ENCODE assay signal across 8 mouse cellular contexts in the genomic region with DNA sequence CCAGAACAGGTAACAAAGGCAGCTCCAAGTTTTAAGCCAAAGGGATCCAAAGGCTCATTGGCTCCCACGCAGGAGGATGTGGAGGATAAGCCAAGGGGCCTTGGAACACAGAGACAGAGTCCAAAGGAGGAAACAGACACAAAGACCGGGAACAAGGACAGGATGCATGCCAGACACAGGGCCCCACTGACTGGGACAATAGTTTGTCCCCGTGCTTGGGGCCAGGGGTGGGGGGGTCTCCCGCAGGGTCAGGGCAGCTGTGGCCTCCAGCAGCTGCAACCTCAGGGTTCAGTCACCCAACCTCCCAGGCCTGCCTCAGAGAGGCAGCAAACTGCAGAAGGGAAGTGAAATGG. TPM values are rescaled to one million over a fixed set of nuclear protein-coding genes. Genes with fewer than 3 reads are reported as not detected.
DNase-seq lines count a peak whose midpoint lies in the region; ATAC-seq and TF ChIP-seq lines count a peak whose summit lies in the region.

No protein-coding gene starts in this region.

- no peak overlapping the region for H3K4me2 ChIP-seq in forebrain, embryonic 13.5 days
- H3K4me2 ChIP-seq in forebrain, postnatal 0 days (ENCODE audit: low read depth) = no peak overlapping the region; the same call in 1 of the 2 replicates
- 0 out of 2 replicates have a peak overlapping the region, but pooled peaks have one; percentile 9 for H3K4me2 ChIP-seq in embryonic facial prominence, embryonic 15.5 days (replicated peaks)
- H3K4me2 ChIP-seq in intestine, postnatal 0 days (replicated peaks; ENCODE audit: low read depth) = peak overlapping the region; percentile 32; the same call in 1 of the 2 replicates
- H3K4me2 ChIP-seq in lung, embryonic 15.5 days = peak overlapping the region; percentile 43

- H3K4me3 ChIP-seq in forebrain, embryonic 13.5 days = no peak overlapping the region
- no peak overlapping the region for H3K4me3 ChIP-seq in forebrain, postnatal 0 days (ENCODE audit: low read depth, low read length)
- no peak overlapping the region for H3K4me3 ChIP-seq in embryonic facial prominence, embryonic 15.5 days (replicated peaks)
- no peak overlapping the region for H3K4me3 ChIP-seq in intestine, postnatal 0 days (ENCODE audit: low read depth, low read length)
- peak overlapping the region; percentile 27; the same call in 1 of the 2 replicates for H3K4me3 ChIP-seq in lung, embryonic 15.5 days

- WGBS in forebrain, embryonic 13.5 days = 41% methylated on average over 4 of the region's 4 CpGs
- WGBS in forebrain, postnatal 0 days = 51% methylated on average over 4 of the region's 4 CpGs
- WGBS in embryonic facial prominence, embryonic 15.5 days = 55% methylated on average over 4 of the region's 4 CpGs
- WGBS in intestine, postnatal 0 days = 32% methylated on average over 4 of the region's 4 CpGs
- 43% methylated on average over 4 of the region's 4 CpGs for WGBS in lung, embryonic 15.5 days

- no peak for DNase-seq in forebrain, postnatal 0 days
- no peak for DNase-seq in adipocyte (ENCODE audit: low spot score)
- no peak for DNase-seq in cerebellum, postnatal 4 days (ENCODE audit: low spot score in 2 of 2)
- DNase-seq in ovary, postnatal 10 days (ENCODE audit: low spot score) = no peak

- peaks cover 26% of the 10 kb centered on the region for H3K4me1 ChIP-seq in forebrain, embryonic 13.5 days
- H3K4me1 ChIP-seq in forebrain, postnatal 0 days (ENCODE audit: insufficient read depth) = peaks cover 10% of the 10 kb centered on the region
- peaks cover 45% of the 10 kb centered on the region for H3K4me1 ChIP-seq in embryonic facial prominence, embryonic 15.5 days
- H3K4me1 ChIP-seq in intestine, postnatal 0 days (replicated peaks; ENCODE audit: control insufficient read depth, insufficient read depth, low read length) = peaks cover 9% of the 10 kb centered on the region; the same call in 1 of the 2 replicates
- peaks cover 23% of the 10 kb centered on the region for H3K4me1 ChIP-seq in lung, embryonic 15.5 days

- H3K9ac ChIP-seq in forebrain, embryonic 13.5 days = 0 out of 2 replicates have a peak overlapping the region, but pooled peaks have one; percentile 16
- H3K9ac ChIP-seq in forebrain, postnatal 0 days = no peak overlapping the region
- no peak overlapping the region for H3K9ac ChIP-seq in embryonic facial prominence, embryonic 15.5 days
- H3K9ac ChIP-seq in intestine, postnatal 0 days (ENCODE audit: low read depth, low read length) = no peak overlapping the region
- peak overlapping the region; percentile 3; the same call in 1 of the 2 replicates for H3K9ac ChIP-seq in lung, embryonic 15.5 days

- no peak for TF ChIP-seq CTCF in forebrain, postnatal 0 days (IDR thresholded peaks at IDR 0.05; ENCODE audit: low read depth)
- no peak for TF ChIP-seq CTCF in intestine, postnatal 0 days (IDR thresholded peaks at IDR 0.05; ENCODE audit: low read depth)

- H3K9me3 ChIP-seq in forebrain, embryonic 13.5 days (replicated peaks) = no peaks in the 10 kb centered on the region
- no peaks in the 10 kb centered on the region for H3K9me3 ChIP-seq in forebrain, postnatal 0 days (ENCODE audit: low read length)
- H3K9me3 ChIP-seq in embryonic facial prominence, embryonic 15.5 days (replicated peaks) = no peaks in the 10 kb centered on the region
- H3K9me3 ChIP-seq in intestine, postnatal 0 days (ENCODE audit: control insufficient read depth) = no peaks in the 10 kb centered on the region
- no peaks in the 10 kb centered on the region for H3K9me3 ChIP-seq in lung, embryonic 15.5 days

- H3K27ac ChIP-seq in forebrain, embryonic 13.5 days = no peak overlapping the region
- no peak overlapping the region for H3K27ac ChIP-seq in forebrain, postnatal 0 days (ENCODE audit: low read depth, low read length)
- peak overlapping the region; percentile 45; the same call in 1 of the 2 replicates for H3K27ac ChIP-seq in embryonic facial prominence, embryonic 15.5 days (replicated peaks)
- peak overlapping the region; percentile 60 for H3K27ac ChIP-seq in intestine, postnatal 0 days (ENCODE audit: low read depth, low read length)
- peak overlapping the region; percentile 62 for H3K27ac ChIP-seq in lung, embryonic 15.5 days

- no peak for ATAC-seq in forebrain, embryonic 13.5 days
- ATAC-seq in forebrain, postnatal 0 days = no peak
- ATAC-seq in embryonic facial prominence, embryonic 15.5 days (ENCODE audit: insufficient number of reproducible peaks, low FRiP score, low TSS enrichment, low read depth) = no peak
- peak; percentile 9; the same call in 1 of the 2 replicates for ATAC-seq in intestine, postnatal 0 days
- ATAC-seq in lung, embryonic 15.5 days (ENCODE audit: borderline replicate concordance, extremely low read depth, low FRiP score, low TSS enrichment) = no peak

- H3K27me3 ChIP-seq in forebrain, embryonic 13.5 days = no peaks in the 10 kb centered on the region
- H3K27me3 ChIP-seq in forebrain, postnatal 0 days (ENCODE audit: insufficient read depth, low read length) = no peaks in the 10 kb centered on the region
- no peaks in the 10 kb centered on the region for H3K27me3 ChIP-seq in embryonic facial prominence, embryonic 15.5 days
- no peaks in the 10 kb centered on the region for H3K27me3 ChIP-seq in intestine, postnatal 0 days (replicated peaks; ENCODE audit: control insufficient read depth, insufficient read depth, low read length)
- H3K27me3 ChIP-seq in lung, embryonic 15.5 days = no peaks in the 10 kb centered on the region

- H3K36me3 ChIP-seq in forebrain, embryonic 13.5 days (ENCODE audit: poor library complexity, severe bottlenecking) = peaks cover 39% of the 10 kb centered on the region
- peaks cover 25% of the 10 kb centered on the region for H3K36me3 ChIP-seq in forebrain, postnatal 0 days (ENCODE audit: insufficient read depth)
- peaks cover 30% of the 10 kb centered on the region for H3K36me3 ChIP-seq in embryonic facial prominence, embryonic 15.5 days
- peaks cover 38% of the 10 kb centered on the region; the same call in 1 of the 2 replicates for H3K36me3 ChIP-seq in intestine, postnatal 0 days (ENCODE audit: control insufficient read depth, insufficient read depth)
- H3K36me3 ChIP-seq in lung, embryonic 15.5 days = peaks cover 27% of the 10 kb centered on the region

RNA-seq across cellular contexts. Expression of a gene that starts 2.9 kb away (rescaled TPM):
- polyA plus RNA-seq in forebrain, embryonic 13.5 days (2015; fragmentation: Nextera tagmentation; extraction: Ambion mirVana) = 72.3 and 74.9 TPM in 2 replicates
- 156 and 201 TPM in 2 replicates for total RNA-seq in forebrain, postnatal 0 days (2014; rRNA removed)
- 154 and 155 TPM in 2 replicates for polyA plus RNA-seq in forebrain, postnatal 0 days (2015; fragmentation: Nextera tagmentation; extraction: Ambion mirVana)
- polyA plus RNA-seq in embryonic facial prominence, embryonic 15.5 days (2015; fragmentation: Nextera tagmentation; extraction: Ambion mirVana) = 112 and 115 TPM in 2 replicates
- 116 and 117 TPM in 2 replicates for polyA plus RNA-seq in intestine, postnatal 0 days (2015; fragmentation: Nextera tagmentation; extraction: Ambion mirVana)
- polyA plus RNA-seq in lung, embryonic 15.5 days (2015; fragmentation: Nextera tagmentation; extraction: Ambion mirVana) = 122 and 133 TPM in 2 replicates

RNA-seq across cellular contexts. Expression of a gene that starts 10.2 kb away (rescaled TPM):
- 6.6 and 7.5 TPM in 2 replicates for polyA plus RNA-seq in forebrain, embryonic 13.5 days (2015; fragmentation: Nextera tagmentation; extraction: Ambion mirVana)
- 17.9 and 18.7 TPM in 2 replicates for total RNA-seq in forebrain, postnatal 0 days (2014; rRNA removed)
- 13.3 and 14.1 TPM in 2 replicates for polyA plus RNA-seq in forebrain, postnatal 0 days (2015; fragmentation: Nextera tagmentation; extraction: Ambion mirVana)
- 9.4 and 11.3 TPM in 2 replicates for polyA plus RNA-seq in embryonic facial prominence, embryonic 15.5 days (2015; fragmentation: Nextera tagmentation; extraction: Ambion mirVana)
- polyA plus RNA-seq in intestine, postnatal 0 days (2015; fragmentation: Nextera tagmentation; extraction: Ambion mirVana) = 4.8 and 5.3 TPM in 2 replicates
- 10.1 and 10.2 TPM in 2 replicates for polyA plus RNA-seq in lung, embryonic 15.5 days (2015; fragmentation: Nextera tagmentation; extraction: Ambion mirVana)

RNA-seq across cellular contexts. Expression of a gene that starts 15.4 kb away (rescaled TPM):
- 56.7 and 69.6 TPM in 2 replicates for polyA plus RNA-seq in forebrain, embryonic 13.5 days (2015; fragmentation: Nextera tagmentation; extraction: Ambion mirVana)
- total RNA-seq in forebrain, postnatal 0 days (2014; rRNA removed) = 21.0 and 24.1 TPM in 2 replicates
- 86.8 and 87.9 TPM in 2 replicates for polyA plus RNA-seq in forebrain, postnatal 0 days (2015; fragmentation: Nextera tagmentation; extraction: Ambion mirVana)
- polyA plus RNA-seq in embryonic facial prominence, embryonic 15.5 days (2015; fragmentation: Nextera tagmentation; extraction: Ambion mirVana) = 99.1 and 108 TPM in 2 replicates
- 86.5 and 88.5 TPM in 2 replicates for polyA plus RNA-seq in intestine, postnatal 0 days (2015; fragmentation: Nextera tagmentation; extraction: Ambion mirVana)
- polyA plus RNA-seq in lung, embryonic 15.5 days (2015; fragmentation: Nextera tagmentation; extraction: Ambion mirVana) = 79.0 and 84.8 TPM in 2 replicates

RNA-seq across cellular contexts. Expression of a gene that starts 15.4 kb away (rescaled TPM):
- polyA plus RNA-seq in forebrain, embryonic 13.5 days (2015; fragmentation: Nextera tagmentation; extraction: Ambion mirVana) = 4.8 and 6.7 TPM in 2 replicates
- total RNA-seq in forebrain, postnatal 0 days (2014; rRNA removed) = 3.0 and 4.9 TPM in 2 replicates
- 4.2 and 4.5 TPM in 2 replicates for polyA plus RNA-seq in forebrain, postnatal 0 days (2015; fragmentation: Nextera tagmentation; extraction: Ambion mirVana)
- polyA plus RNA-seq in embryonic facial prominence, embryonic 15.5 days (2015; fragmentation: Nextera tagmentation; extraction: Ambion mirVana) = 7.0 and 7.5 TPM in 2 replicates
- 5.4 and 6.6 TPM in 2 replicates for polyA plus RNA-seq in intestine, postnatal 0 days (2015; fragmentation: Nextera tagmentation; extraction: Ambion mirVana)
- polyA plus RNA-seq in lung, embryonic 15.5 days (2015; fragmentation: Nextera tagmentation; extraction: Ambion mirVana) = 9.1 TPM in 2 replicates

RNA-seq across cellular contexts. Expression of a gene that starts 18.5 kb away (rescaled TPM):
- 4.0 and 4.4 TPM in 2 replicates for polyA plus RNA-seq in forebrain, embryonic 13.5 days (2015; fragmentation: Nextera tagmentation; extraction: Ambion mirVana)
- 1.2 and 2.7 TPM in 2 replicates for total RNA-seq in forebrain, postnatal 0 days (2014; rRNA removed)
- polyA plus RNA-seq in forebrain, postnatal 0 days (2015; fragmentation: Nextera tagmentation; extraction: Ambion mirVana) = 0.58 and 0.69 TPM in 2 replicates
- polyA plus RNA-seq in embryonic facial prominence, embryonic 15.5 days (2015; fragmentation: Nextera tagmentation; extraction: Ambion mirVana) = 4.8 TPM in 2 replicates
- polyA plus RNA-seq in intestine, postnatal 0 days (2015; fragmentation: Nextera tagmentation; extraction: Ambion mirVana) = 2.3 and 2.6 TPM in 2 replicates
- 3.2 and 5.1 TPM in 2 replicates for polyA plus RNA-seq in lung, embryonic 15.5 days (2015; fragmentation: Nextera tagmentation; extraction: Ambion mirVana)

Comparison
In these comparisons a context has a peak if more than half of its experiments do, and no peak if none do; other contexts are left out.
1. H3K9ac ChIP-seq: peak in forebrain, embryonic 13.5 days (single experiment) and lung, embryonic 15.5 days (single experiment); none in forebrain, postnatal 0 days (single experiment), embryonic facial prominence, embryonic 15.5 days (single experiment) and intestine, postnatal 0 days (single experiment).
2. H3K27ac ChIP-seq: peak in embryonic facial prominence, embryonic 15.5 days (single experiment), intestine, postnatal 0 days (single experiment) and lung, embryonic 15.5 days (single experiment); none in forebrain, embryonic 13.5 days (single experiment) and forebrain, postnatal 0 days (single experiment).
3. H3K4me2 ChIP-seq: peak in embryonic facial prominence, embryonic 15.5 days (single experiment), intestine, postnatal 0 days (single experiment) and lung, embryonic 15.5 days (single experiment); none in forebrain, embryonic 13.5 days (single experiment) and forebrain, postnatal 0 days (single experiment).